Mouse (Mus musculus): Measurements from ENCODE around the gene Arfgef2.

- no peak for TF ChIP-seq MEF2A (IDR thresholded peaks at IDR 0.05; ENCODE audit: borderline replicate concordance, low read depth, low read length)
- no peak for TF ChIP-seq USF1 (IDR thresholded peaks at IDR 0.05; ENCODE audit: low read depth, low read length)
- no peak for TF ChIP-seq MYC (IDR thresholded peaks at IDR 0.05; ENCODE audit: low read depth, low read length)
Measured at GRCm38 (mm10) chr2:166865476-166865875, 60.1 kb downstream of the Arfgef2 start.
